Mouse (Mus musculus): ENCODE measurements around the gene Pkmyt1.

DNA sequence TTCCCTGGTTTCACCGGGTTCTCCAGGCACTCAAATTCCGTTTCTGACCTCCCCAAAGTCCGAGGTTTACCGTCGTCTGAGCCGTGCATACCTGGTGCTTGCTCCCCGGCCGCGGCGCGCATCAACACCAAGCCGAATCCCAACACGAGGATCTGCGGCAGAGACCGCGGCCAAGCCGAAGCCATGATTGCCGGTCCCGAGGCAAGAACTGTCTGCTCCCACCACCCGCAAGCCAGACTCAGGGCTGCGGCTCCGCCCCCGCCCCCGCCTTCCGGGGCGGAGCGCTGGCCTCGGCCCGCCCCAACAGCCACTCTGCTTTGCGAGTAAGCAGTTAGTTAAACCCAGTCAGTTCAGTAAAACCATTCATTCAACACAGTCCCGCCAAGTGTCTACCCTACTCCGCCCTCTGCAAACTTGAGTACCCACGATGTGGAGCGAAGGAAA is 48.9 kb upstream of the Pkmyt1 start, which contains the start of gene Tnfrsf12a:
- TF ChIP-seq POLR2A (IDR thresholded peaks at IDR 0.05; ENCODE audit: low read depth, low read length) = peak; percentile 99
- no peak for TF ChIP-seq CTCF (IDR thresholded peaks at IDR 0.05; ENCODE audit: borderline replicate concordance, insufficient read depth, low read length)

Data from embryonic fibroblast, embryonic 13.5 days (primary cell).